Mouse (Mus musculus): ENCODE measurements at regions not wholly inside any gene's neighbourhood (a gene's known extent, or its start where the extent isn't known, plus 50 kb on each side); places are given as distances from the start of the nearest gene placed in this dataset.
A peak's percentile ranks its signal among the peaks of the same experiment; 100 is the strongest.

- DNase-seq (ENCODE audit: low read depth, low spot score) = no peak
These were observed 198.2 kb upstream of the Chl1 start for GRCm38 (mm10) chr6:103312149-103312548.

GRCm38 (mm10) chr6:103312935-103313334 lies 197.5 kb upstream of the Chl1 start:
- no peak for DNase-seq (ENCODE audit: low read depth, low spot score)

- no peak for DNase-seq (ENCODE audit: low read depth, low spot score)
These were observed 192.3 kb upstream of the Chl1 start for GRCm38 (mm10) chr6:103318081-103318480.

DNA sequence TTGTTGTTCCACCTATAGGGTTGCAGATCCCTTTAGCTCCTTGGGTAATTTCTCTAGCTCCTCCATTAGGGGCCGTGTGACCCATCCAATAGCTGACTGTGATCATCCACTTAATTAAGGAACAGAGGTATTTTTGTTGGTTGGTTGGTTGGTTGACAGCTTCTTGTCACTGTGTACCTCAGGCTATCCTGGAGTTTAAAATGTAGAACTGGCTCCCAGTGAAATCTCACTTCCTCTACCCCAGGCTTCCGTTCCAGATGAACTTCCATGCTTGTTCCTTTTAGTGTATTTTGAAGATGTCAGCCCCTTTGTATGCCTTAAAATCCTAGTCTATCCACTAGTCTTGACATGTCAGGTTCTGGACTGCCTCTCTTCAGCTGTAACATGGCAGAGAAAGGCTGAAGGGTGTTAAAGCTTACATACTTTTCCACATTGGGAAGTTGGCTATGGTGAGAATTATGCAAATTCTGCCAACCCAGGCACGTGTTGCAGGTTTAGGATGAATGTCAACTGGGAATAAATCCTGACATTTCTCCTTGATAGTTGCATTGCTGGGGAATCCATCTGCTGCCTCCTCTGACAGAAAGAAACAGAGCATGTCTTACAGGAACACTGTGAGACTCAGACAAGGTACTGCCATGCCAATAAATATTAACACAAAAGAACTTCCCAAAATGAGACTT lies 191.6 kb upstream of the Chl1 start:
- no peak for DNase-seq (ENCODE audit: low read depth, low spot score)

DNA sequence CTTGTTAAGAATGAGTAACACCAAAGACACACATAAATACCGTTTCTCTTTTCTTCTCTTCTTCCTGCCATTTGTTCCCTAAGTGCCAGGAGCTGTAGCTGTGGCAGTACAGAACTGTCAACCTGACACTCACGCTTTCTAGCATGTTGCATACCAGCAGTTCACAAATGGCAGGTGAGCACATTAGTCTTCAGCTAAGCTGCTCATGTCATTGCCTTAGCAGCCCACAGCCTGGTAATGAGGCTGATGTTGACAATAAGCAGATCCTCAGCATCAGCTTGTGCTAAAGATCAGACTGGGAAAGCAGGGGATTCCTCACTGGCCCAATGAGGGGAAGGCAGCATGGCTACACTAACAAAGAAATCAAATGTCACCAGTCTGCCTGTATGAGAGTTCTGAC lies 190.4 kb upstream of the Chl1 start:
- DNase-seq (ENCODE audit: low read depth, low spot score) = no peak

- no peak for DNase-seq (ENCODE audit: low read depth, low spot score)
These were observed 189.8 kb upstream of the Chl1 start for GRCm38 (mm10) chr6:103320550-103320949.

- DNase-seq (ENCODE audit: low read depth, low spot score) = no peak
These were observed 189.3 kb upstream of the Chl1 start for GRCm38 (mm10) chr6:103321058-103321457.

GRCm38 (mm10) chr6:103322442-103322841 lies 187.9 kb upstream of the Chl1 start:
- DNase-seq (ENCODE audit: low read depth, low spot score) = no peak

DNA sequence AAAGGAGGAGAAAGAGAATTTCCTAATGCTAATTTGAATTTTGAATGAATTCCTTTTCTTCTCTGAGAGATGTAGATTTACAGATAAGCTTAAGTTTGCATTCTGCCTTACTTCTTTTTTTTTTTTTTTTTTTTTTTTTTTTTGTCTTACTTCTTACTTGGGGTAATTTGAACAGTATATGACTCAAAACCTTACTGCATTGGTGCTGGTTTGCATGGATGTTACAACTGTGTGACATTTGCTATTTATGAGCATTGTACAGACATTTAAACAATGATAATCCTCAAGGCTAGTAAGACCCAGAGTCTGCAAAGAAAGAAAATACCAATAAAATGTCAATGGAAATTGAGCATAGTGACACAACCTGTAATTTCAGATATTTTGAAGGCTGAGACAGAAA lies 174.7 kb upstream of the Chl1 start:
- no peak for DNase-seq (ENCODE audit: low read depth, low spot score)

DNA sequence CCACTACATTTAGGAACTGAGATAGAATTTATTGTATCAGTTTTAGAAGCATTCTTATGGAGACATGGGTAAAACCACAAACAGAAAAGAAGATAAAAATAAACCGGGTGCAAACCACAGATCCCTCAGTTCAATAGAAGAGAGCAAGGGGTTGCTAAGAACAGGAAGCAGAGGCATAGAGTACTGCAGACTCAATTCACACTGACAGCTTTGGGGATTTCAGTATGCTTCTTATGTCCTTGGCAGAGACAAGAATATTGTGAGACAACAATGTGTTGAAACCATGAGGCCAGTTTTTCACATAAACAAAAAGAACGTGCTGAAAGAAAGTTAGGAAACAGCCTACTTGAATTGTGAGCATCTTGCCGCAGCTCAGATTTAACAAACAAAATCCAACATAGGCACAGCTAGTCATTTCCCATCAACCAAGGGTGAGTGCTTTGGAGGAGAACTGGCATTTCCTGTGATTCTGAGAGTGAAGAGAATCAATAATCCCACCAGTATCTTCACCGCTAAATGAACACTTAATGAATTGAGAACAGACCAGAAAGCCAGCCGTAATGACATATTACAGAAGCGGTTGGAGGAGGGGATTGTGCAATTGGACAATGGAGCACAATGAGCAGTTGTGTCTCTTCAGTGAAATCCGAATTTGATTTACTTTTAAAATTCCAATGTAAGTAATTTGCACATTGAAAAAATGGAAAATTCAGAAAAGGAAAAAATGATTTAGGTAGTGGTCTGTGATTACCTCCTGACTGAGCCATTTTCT lies 170.2 kb upstream of the Chl1 start:
- DNase-seq (ENCODE audit: low read depth, low spot score) = no peak

GRCm38 (mm10) chr6:103343515-103343914 lies 166.9 kb upstream of the Chl1 start:
- no peak for DNase-seq (ENCODE audit: low read depth, low spot score)

DNA sequence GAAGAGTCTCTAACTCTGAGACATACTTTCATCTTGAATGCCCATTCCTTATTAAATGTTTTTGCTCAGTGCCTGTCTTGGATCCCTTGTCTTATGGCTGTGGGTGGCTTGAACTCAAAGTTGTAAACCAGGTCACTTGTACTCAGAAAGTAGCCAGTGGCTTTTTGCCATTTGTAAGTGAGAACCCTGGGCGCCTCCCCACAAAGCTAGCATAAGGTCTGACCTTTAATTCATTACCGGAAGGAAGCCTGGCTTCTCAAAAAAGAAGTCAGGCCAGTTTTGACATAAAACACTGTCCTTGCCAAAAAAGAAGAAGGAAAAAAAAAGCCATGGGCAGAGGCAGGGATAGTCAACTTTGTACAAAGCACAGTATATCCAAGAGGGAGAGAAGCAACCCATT lies 166.0 kb upstream of the Chl1 start:
- DNase-seq (ENCODE audit: low read depth, low spot score) = no peak

DNA sequence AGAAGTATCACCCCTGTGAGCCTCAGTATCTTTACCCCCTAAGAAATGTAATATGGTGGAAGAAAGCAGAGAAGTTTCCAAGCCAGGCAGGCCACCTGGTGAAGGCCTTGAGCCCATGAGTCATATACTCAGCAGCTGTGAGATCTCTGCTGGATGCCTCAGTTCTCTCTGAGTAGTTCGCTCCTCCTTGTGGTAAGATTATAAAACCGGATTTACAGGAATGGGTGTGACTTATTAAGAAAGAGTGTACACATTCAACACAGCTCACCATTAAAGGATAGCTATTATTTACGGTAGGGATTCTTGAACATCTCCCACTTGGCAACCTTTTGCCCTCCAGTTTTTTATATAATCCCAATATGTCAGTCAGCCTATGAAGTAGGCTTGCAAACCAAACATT lies 165.2 kb upstream of the Chl1 start:
- DNase-seq (ENCODE audit: low read depth, low spot score) = no peak

- DNase-seq (ENCODE audit: low read depth, low spot score) = peak; percentile 63
These were observed 157.8 kb upstream of the Chl1 start for GRCm38 (mm10) chr6:103352405-103353124.

DNA sequence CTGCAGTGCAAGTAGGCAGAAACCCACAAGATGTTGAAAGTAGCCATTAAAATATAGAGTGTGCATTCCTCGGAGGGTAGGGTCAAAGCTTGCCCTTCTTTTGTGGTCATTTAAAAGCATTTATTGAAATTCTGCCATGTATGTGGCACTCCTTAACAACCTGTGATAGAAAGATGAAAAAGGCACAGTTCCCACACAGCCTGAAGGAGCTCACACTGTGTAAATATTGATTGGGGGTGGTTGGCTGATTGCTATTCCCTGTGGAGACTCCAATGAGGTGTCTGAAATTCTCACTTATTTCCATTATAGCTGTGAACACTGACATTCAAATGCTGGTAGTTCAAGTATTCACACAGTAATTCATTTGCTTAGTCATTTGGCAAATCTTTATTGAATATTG lies 157.0 kb upstream of the Chl1 start:
- DNase-seq (ENCODE audit: low read depth, low spot score) = no peak

DNA sequence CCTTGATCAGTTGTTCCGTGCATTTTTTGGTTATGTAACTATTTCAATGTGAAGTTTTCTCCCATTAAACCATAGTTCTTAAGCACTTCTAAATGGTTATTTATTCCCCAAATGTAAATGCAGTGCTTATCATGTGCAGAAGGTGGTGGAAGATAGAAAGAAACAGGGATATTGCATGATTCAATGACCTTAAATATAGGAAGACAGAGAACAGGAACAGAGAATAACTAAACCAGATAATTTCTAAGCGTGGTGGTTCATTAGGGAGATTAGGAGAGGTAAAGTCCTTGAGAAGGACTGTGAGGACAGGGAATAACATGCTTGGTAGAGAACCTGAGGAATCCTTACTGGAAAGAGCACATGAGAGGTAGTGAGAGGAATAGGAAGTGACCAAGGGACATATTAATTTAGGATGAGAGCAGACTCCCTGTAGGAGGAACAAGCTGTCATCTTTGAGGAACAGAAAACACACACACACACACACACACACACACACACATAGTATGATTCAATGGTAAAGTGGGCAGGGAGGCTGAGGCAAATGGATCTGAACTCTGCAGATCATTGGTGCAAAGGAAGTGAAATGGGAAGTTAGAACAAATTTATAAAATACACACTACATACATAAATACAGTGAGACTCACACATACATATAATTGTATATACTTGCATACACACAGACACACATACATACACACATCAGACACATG lies 143.4 kb upstream of the Chl1 start:
- DNase-seq (ENCODE audit: low read depth, low spot score) = no peak

DNA sequence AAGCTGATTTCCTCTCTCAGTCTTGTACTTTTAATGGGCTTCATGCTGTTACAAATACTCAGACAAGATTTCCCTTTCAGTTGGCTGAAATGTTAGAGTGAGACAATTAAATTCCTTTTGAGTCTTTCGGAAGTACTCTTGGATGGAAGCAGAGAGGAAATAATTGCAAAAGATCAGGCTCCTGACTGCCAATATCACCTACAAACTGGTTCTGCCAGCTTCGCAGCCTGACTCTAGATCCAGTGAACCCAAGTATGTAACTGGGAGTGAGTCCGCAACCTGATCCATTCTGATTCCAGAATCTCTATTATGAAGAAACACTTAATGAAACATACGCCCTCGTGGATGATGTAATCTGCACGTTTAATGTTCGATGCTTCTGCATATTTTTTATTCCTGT lies 135.4 kb upstream of the Chl1 start:
- DNase-seq (ENCODE audit: low read depth, low spot score) = no peak

DNA sequence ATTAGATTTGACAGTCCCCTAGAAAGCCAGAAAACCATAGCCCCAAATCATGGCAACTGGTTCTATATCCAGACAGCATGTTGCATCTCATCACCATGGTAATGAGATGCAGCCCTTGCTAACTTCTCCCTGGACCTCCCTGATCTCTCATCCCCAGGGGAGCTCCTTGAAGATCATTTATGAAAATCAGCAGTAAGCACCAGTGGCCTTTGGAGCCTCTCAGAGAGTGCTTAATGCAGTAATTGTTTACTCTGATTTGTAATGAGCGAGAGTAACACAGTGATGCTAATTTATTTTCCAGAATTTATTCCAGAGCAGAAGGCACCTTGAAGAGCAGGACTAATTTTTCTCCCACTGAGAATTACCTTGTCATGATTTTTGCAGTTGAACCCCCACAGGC lies 133.1 kb upstream of the Chl1 start:
- DNase-seq (ENCODE audit: low read depth, low spot score) = no peak

DNA sequence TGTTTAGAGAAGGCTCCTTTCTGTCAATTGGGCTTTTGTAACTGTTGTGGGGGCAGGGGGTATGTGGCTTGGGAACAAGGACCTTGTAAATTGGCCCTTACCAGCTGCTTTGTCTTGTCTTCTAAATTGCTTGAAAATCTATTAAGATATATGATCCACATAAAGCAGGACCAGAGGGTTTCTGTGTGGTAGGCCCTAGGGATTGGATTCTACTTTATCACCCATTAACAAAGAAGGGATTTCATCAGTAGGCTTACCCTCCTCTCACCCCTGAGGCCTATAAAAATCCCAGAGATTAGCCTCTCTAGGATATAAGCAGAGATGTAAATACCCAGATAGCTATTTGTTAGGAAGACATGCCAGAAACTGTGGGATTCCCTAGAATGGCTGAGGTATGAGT lies 132.3 kb upstream of the Chl1 start:
- no peak for DNase-seq (ENCODE audit: low read depth, low spot score)

DNA sequence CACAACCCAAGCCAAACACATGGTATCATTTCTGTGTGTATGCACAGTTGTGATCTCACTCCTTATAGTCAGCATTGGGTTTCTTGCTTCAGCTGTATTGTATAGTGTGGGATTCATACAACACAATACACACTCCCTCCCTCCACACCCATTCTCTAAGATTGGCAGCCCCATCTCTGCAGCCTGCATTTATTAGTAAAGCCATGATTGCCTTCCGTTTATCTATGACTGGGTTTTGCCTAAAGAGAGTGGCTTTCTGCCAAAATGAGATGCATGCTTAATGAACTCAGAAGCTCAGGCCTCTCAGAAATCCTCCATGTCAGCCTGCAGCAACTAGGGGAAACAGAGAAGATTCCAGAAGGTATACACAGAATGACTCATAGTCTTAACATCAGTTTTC lies 129.4 kb upstream of the Chl1 start:
- DNase-seq (ENCODE audit: low read depth, low spot score) = peak; percentile 8

DNA sequence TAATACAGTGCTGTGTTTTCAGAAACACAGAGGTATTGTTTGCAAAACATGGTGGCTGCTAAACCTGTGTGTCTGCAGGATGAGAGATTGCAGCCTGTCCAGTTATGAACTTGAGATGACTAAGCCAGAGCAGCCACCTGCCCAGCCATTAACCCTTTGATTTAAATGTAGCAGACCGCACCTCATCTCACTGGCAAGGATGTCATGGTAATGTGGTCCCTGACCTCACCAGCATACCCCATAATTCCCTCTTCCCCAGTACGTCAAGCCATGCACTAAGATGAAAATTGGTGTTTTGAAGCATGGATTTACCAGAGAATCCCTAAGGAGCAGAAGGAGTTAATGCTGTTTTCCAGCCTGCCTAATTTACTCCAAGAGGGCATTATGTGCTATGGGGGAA lies 128.5 kb upstream of the Chl1 start:
- no peak for DNase-seq (ENCODE audit: low read depth, low spot score)

GRCm38 (mm10) chr6:103386591-103386990 lies 123.8 kb upstream of the Chl1 start:
- DNase-seq (ENCODE audit: low read depth, low spot score) = no peak

Data from telencephalon, adult 2 months (tissue).